Mouse (Mus musculus) heart, embryonic 15.5 days (tissue): ENCODE measurements at regions not wholly inside any gene's neighbourhood (a gene's known extent, or its start where the extent isn't known, plus 50 kb on each side); places are given as distances from the start of the nearest gene placed in this dataset.

Experiments
- ATAC-seq: fragments of 200-750 bp; cut with Nextera tagmentation; replicated peaks from 2 replicates; pipeline ENCODE4 v1.8.0; 2017; ENCODE audit warnings: low read depth, moderate TSS enrichment; ENCODE audit not compliant: insufficient number of reproducible peaks, insufficient read depth, low FRiP score
- H3K27ac ChIP-seq: fragments of 300-500 bp; sonication (generic); 2 replicates; pipeline ENCODE4 v1.5.1; 2015; ENCODE audit warnings: mild to moderate bottlenecking, inconsistent platforms
- H3K27me3 ChIP-seq: fragments of 300-500 bp; sonication (generic); 2 replicates; pipeline ENCODE4 v1.6.1; 2015; ENCODE audit warnings: inconsistent platforms
- H3K36me3 ChIP-seq: fragments of 300-500 bp; sonication (generic); 2 replicates; pipeline ENCODE4 v1.6.1; 2015; ENCODE audit warnings: mild to moderate bottlenecking, inconsistent platforms
- H3K4me1 ChIP-seq: fragments of 300-500 bp; sonication (generic); replicated peaks from 2 replicates; pipeline ENCODE4 v1.6.1; 2015; ENCODE audit warnings: inconsistent platforms
- H3K4me2 ChIP-seq: fragments of 300-500 bp; sonication (generic); 2 replicates; pipeline ENCODE4 v1.6.1; 2015; ENCODE audit warnings: inconsistent platforms, mild to moderate bottlenecking, moderate library complexity
- H3K4me3 ChIP-seq: fragments of 300-500 bp; sonication (generic); 2 replicates; pipeline ENCODE4 v1.5.1; 2015; ENCODE audit warnings: mild to moderate bottlenecking, inconsistent platforms
- H3K9ac ChIP-seq: fragments of 300-500 bp; sonication (generic); 2 replicates; pipeline ENCODE4 v1.6.1; 2015; ENCODE audit warnings: mild to moderate bottlenecking, inconsistent platforms
- H3K9me3 ChIP-seq: fragments of 300-500 bp; sonication (generic); replicated peaks from 2 replicates; pipeline ENCODE4 v1.6.1; 2016; ENCODE audit warnings: inconsistent platforms
- WGBS: fragments of 180-500 bp; shearing (Covaris S2); methylation state at CpG from one replicate; pipeline ENCODE4 v1.1.7; 2015; ENCODE audit warnings: mixed read lengths; 5-methylcytosine and 5-hydroxymethylcytosine counted together

GRCm38 (mm10) chr4:75329511-75330171 is 51.5 kb upstream of the Dmac1 start:
- Histone ChIP-seq H3K9ac (no peak overlapping the region), H3K4me3 (no peak overlapping the region), H3K36me3 (no peaks in the 10 kb centered on the region), H3K27ac (peak overlapping the region; percentile 59), H3K4me1 (no peaks in the 10 kb centered on the region), H3K4me2 (no peak overlapping the region), H3K27me3 (no peaks in the 10 kb centered on the region), H3K9me3 (no peaks in the 10 kb centered on the region)
- ATAC-seq: no peak
- WGBS: 52% methylated on average over 6 of the region's 6 CpGs
